Mouse (Mus musculus): ENCODE data around the gene Plekho1.
"Not testable (repeated sequence)": the region's sequence is repeated elsewhere in the genome, so short reads cannot be mapped to it uniquely, and the experiment has no call there.

Gene Plekho1

GRCm38 (mm10) chr3:95995802-95996428 lies at the start of gene Plekho1:
Gene Plekho1, minus strand, starts transcription at chr3:95996001.
- DNase-seq (ENCODE audit: low read depth, low spot score) = no peak

GRCm38 (mm10) chr3:96044559-96044958 lies 48.8 kb upstream of the Plekho1 start:
- DNase-seq (ENCODE audit: low read depth, low spot score) = not testable (repeated sequence)

GRCm38 (mm10) chr3:96043104-96043503 lies 47.3 kb upstream of the Plekho1 start:
- no peak for DNase-seq (ENCODE audit: low read depth, low spot score)

- DNase-seq (ENCODE audit: low read depth, low spot score) = no peak
Observed at GRCm38 (mm10) chr3:96041079-96041478, 45.3 kb upstream of the Plekho1 start.

DNA sequence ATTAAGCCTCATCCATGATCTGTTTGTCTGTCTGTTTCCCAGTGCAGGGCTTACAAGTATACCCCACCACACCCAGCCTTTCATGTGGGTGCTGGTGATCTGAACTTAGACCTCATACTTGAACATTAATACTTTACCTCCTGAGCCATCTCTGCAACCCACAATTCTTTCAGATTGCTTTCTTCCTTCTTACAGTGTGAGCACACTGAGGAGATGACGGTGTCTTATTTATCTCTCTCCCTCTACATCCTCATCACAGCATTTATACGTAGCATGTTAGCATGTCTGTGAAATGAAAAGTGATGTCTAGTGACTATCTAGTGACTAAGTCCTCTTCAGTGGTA lies 44.8 kb upstream of the Plekho1 start:
- no peak for DNase-seq (ENCODE audit: low read depth, low spot score)

- DNase-seq (ENCODE audit: low read depth, low spot score) = no peak
Observed at GRCm38 (mm10) chr3:96039857-96040662, 44.3 kb upstream of the Plekho1 start.

- no peak for DNase-seq (ENCODE audit: low read depth, low spot score)
Observed at GRCm38 (mm10) chr3:96038851-96039250, 43.0 kb upstream of the Plekho1 start.

DNA sequence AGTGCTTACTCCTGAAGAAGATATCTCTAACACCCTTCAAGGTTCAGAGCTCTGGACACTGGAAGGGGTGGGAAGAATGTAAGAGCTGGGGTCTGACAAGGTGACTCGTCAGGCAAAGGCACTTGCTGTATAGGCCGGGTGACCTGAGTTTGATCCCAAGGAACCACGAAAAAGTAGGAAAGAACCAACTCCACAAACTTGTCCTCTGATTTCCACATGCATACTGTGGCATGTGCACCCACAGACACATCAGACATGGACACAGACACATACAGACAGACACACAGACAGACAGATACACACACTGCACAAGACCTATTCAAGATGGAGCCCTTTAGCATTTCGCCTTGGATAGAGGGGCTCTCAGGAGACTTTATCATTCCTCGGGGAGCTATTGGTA lies 42.4 kb upstream of the Plekho1 start:
- DNase-seq (ENCODE audit: low read depth, low spot score) = no peak

DNA sequence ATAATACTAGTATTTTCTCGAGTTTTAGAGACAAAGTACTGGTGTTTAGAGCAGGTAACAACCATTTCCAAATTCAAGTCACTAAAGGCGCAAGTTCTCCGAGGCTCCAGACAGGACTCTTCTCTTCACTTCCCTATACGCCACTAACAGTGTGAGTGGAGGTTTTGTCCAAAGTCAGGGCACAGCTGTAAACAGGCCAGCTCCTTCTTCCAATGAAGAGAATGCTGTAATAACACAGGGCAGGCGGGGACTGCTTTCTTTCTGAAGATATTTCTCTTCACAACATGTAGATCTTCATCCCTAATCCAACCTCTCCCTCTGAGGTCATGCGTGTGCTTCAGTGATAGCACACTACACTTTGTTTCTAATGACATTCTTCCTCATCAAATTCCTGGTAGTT lies 41.0 kb upstream of the Plekho1 start:
- DNase-seq (ENCODE audit: low read depth, low spot score) = no peak

- DNase-seq (ENCODE audit: low read depth, low spot score) = no peak
Observed at GRCm38 (mm10) chr3:96033046-96033445, 37.2 kb upstream of the Plekho1 start.

- no peak for DNase-seq (ENCODE audit: low read depth, low spot score)
Observed at GRCm38 (mm10) chr3:96032652-96033017, 36.8 kb upstream of the Plekho1 start.

GRCm38 (mm10) chr3:96031991-96032651 lies 36.3 kb upstream of the Plekho1 start:
- no peak for DNase-seq (ENCODE audit: low read depth, low spot score)

DNA sequence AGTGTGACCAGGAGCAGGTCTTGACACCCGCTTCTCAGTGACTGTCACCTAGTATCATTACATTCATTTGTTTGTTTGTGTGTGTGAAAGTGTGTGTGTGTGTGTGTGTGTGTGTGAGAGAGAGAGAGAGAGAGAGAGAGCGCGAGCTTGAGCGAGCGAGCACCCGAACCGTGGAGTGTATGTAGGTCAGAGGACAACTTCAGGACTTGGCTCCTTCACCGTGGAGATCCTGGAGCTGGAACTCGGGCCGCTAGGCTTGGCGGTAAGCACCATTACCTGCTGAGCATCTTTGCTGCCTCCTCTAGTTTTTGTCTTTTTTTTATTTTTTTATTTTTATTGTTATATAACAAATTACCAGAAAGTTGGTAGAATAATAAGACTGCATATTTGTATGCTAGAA lies 34.0 kb upstream of the Plekho1 start:
- DNase-seq (ENCODE audit: low read depth, low spot score) = no peak

DNA sequence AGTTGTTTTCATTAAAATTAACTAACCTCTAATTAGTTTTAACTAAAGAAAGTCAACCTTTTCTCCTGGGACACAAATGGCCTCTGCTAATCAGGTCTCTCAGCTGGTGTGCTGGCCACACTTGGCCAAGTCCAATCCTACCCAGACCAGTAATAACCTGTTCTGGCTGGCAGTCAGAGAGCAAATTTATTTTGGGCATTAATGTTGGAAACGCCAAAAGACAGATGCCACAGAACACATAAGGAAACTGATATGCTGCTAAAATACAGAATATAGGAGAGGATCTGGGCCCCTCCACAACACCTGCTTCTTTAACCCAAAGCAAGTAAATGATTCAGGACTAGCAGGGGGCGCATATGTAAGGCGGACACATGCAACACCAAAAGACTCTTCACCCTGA lies 33.5 kb upstream of the Plekho1 start:
- DNase-seq (ENCODE audit: low read depth, low spot score) = no peak

DNA sequence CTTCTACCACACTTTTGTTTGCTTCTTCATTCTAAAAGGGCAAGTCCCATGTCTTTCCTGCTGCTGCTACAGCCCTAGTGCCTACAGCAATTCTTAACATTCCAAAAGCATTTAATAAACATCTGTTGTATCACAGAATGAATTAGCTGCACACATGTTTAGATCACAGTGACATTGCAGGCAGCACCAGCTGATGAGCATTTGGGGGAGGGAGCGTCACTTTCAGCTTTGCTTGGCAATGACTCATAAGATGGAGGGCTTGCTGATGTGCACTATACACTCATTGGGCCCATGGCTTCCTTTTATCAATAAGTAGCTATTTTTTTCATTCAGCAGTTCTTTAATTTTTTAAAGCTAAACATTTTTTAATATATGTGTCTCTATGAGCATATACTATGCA lies 32.1 kb upstream of the Plekho1 start:
- no peak for DNase-seq (ENCODE audit: low read depth, low spot score)

DNA sequence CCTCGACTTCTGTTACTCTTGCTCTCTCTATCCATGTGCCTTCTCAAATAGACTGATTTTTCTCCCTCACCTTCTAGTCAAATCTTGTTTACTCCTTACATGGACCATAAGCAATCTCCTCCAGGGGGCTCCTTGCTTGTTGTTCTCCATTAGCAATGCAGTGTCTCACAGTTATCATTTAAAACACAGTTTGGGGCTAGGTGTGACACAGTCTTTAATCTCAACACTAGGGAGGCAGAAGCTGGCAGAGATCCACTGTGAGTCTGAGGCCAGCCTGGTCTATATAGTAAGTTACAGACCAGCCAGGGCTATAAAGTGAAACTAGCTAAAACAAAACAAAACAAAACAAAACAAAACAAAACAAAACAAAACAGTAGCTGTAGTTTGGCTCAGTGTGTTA lies 31.3 kb upstream of the Plekho1 start:
- DNase-seq (ENCODE audit: low read depth, low spot score) = no peak

DNA sequence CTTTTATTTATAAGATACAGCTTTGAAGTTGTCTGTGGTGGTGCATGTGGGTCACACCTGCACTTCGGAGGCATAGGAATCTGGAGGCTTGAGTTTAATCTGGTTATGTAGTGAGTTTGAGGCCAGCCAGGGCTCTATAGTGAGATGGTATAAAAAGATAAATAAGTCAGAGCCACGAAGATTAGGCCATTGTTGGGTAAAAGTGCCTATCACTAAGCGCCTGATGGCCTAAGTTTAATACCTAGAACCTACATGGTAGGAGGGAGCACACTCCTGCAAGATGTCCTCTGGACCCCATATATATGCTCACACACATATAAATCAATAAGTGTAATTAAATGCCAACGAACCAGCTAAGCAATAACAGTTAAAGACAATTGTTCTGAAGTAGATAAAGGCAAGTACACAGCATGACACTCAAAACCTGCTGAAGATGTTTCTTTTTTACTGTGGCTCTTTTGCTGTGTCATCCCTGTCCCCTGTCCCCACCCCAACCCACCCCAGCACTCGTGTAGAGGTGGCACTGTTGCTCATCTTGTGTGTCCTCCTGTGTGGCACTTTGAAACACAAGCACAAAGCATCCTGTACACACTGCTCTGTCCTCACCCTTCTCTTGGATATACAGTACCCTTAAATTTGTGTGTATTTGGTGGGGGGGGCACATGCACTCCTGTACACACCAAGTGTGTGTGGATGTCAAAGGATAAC lies 25.8 kb upstream of the Plekho1 start:
- DNase-seq (ENCODE audit: low read depth, low spot score) = no peak

- no peak for DNase-seq (ENCODE audit: low read depth, low spot score)
Observed at GRCm38 (mm10) chr3:96020735-96021134, 24.9 kb upstream of the Plekho1 start.

GRCm38 (mm10) chr3:96017461-96017860 lies 21.7 kb upstream of the Plekho1 start:
- DNase-seq (ENCODE audit: low read depth, low spot score) = no peak

DNA sequence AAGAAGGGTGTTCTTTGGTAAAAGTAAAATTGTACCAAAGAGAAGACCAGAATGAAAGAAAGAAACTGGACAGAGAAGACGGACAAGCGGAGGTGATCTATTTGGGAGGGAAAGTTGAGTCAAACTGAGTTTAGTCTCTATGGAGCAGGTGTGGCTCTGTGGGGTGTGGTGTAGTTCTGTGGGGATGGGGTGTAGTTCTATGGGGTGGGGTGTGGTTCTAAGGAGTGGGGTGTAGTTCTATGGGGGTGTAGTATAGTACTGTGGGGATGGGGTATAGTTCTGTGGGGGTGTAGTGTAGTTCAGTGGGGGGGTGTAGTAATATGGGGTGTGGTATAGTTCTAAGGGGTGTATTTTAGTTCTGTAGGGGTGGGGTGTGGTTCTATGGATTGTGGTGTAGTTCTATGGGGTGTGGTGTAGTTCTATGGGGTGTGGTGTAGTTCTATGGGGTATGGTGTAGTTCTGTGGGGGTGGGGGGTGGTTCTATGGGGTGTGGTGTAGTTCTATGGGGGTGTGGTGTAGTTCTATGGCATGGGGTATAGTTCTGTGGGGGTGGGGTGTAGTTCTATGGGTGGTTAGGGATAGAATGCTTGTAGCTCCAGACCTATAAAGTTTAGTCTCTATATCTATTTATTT lies 20.6 kb upstream of the Plekho1 start:
- DNase-seq (ENCODE audit: low read depth, low spot score) = no peak

DNA sequence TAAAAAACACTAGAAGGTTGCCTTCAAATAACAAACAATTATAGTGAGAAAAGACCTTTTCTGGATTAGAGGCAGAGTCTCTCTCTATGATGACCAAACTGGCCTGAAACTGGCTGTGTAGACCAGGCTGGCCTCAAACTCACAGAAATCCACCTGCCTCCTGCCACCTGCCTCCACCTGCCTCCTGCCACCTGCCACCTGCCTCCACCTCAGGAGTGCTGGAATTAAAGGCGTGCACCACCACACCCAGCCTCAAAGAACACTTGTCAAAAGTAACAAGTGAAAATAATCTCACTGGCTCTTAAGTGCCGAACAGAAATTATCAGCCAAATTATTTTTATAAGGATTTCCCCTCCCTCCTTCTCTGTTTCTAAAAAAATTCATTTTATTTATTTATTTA lies 19.9 kb upstream of the Plekho1 start:
- no peak for DNase-seq (ENCODE audit: low read depth, low spot score)

DNA sequence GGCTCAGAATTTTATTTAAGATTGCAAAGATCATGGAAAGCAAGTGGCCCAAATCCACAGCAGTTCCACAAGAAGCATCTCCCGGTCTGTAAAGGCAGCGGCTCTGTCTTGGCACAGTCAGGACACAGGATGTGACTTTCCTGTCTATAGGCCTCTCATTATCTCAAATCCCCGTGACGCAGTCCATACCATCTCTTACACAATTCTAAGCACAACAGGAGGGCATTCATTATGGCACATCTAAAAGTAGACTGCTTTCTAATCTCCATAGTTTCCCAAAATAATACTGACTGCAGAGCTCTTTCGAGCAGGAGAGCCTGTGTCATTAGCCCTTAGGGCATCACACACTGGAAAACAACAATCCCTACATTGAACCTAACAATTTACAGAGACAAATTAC lies 17.0 kb upstream of the Plekho1 start:
- no peak for DNase-seq (ENCODE audit: low read depth, low spot score)

All from c-Kit-negative CD71-positive TER-119-positive erythroid progenitor cells, embryonic 14.5 days (primary cell).